Mouse (Mus musculus): ENCODE results near the gene Lrp4.

DNA sequence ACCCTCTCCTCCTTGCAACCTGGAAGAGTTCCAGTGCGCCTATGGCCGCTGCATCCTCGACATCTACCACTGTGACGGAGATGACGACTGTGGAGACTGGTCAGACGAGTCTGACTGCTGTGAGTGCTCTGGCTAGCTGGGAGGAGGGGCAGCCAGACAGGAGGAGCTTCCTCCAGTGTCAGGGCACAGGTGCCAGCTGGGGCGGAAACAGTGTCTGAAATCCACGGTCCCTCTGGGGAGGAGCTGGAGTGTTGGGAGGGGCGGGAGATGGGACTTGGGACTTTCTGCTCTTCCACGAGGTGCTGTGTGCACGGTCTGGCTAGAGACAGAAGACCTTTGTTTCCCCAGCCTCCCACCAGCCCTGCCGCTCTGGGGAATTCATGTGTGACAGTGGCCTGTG lies 17.0 kb downstream of the Lrp4 start:
- no peak for TF ChIP-seq CTCF (conservative IDR thresholded peaks at IDR 0.05; ENCODE audit: low read length)
- no peak for TF ChIP-seq NANOG (IDR thresholded peaks at IDR 0.05; ENCODE audit: borderline replicate concordance, low read length)
- TF ChIP-seq POU5F1 (IDR thresholded peaks at IDR 0.05; ENCODE audit: borderline replicate concordance, low read length): no peak

Measured in E14TG2a.4 (cell line).